Mouse (Mus musculus): Measurements from ENCODE around the gene Dagla. TPM values are rescaled to one million over a fixed set of nuclear protein-coding genes. Genes with fewer than 3 reads are reported as not detected.

Dagla gene
- polyA plus RNA-seq, 1 experiment = not detected

GRCm38 (mm10) chr19:10210885-10211284 is 93.8 kb downstream of the Dagla start:
- Histone ChIP-seq H3K4me3 (ENCODE audit: insufficient read depth, low read depth, low read length) (no peak overlapping the region), H3K4me1 (ENCODE audit: control insufficient read depth, insufficient read depth, low read length) (no peaks in the 10 kb centered on the region), H3K27ac (ENCODE audit: insufficient read depth, low read depth, low read length) (no peak overlapping the region)
- WGBS = 84% methylated on average over 4 of the region's 4 CpGs
- TF ChIP-seq POLR2A (IDR thresholded peaks at IDR 0.05; ENCODE audit: insufficient read depth, low read depth, low read length) (no peak), CTCF (IDR thresholded peaks at IDR 0.05; ENCODE audit: insufficient read depth, low read depth, low read length) (no peak)

DNA sequence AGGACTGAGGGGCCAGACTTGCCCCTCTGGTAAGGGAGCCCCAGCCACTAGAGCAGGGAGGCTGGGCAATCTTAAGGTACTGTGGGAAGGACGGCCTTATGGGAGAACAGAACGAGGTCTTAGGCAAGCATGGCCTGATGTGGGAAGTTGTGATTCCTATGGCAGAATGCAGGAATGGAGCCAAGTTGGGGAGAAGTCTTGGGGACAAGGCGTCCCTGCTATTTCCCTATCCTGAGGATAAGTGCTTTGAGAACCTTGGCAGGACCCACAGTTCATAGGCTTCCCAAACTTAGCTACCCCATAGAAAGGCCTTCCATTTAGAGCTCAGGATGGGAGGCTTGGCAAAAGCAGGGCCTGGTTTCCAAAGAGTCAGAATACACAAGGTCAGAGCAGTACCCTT is 95.8 kb downstream of the Dagla start:
- Histone ChIP-seq H3K27ac (ENCODE audit: insufficient read depth, low read depth, low read length) (no peak overlapping the region), H3K4me1 (ENCODE audit: control insufficient read depth, insufficient read depth, low read length) (no peaks in the 10 kb centered on the region), H3K4me3 (ENCODE audit: insufficient read depth, low read depth, low read length) (no peak overlapping the region)
- TF ChIP-seq POLR2A (IDR thresholded peaks at IDR 0.05; ENCODE audit: insufficient read depth, low read depth, low read length) (no peak), CTCF (IDR thresholded peaks at IDR 0.05; ENCODE audit: insufficient read depth, low read depth, low read length) (no peak)
- 91% methylated on average over 3 of the region's 3 CpGs for WGBS

- no peak for TF ChIP-seq CTCF (IDR thresholded peaks at IDR 0.05; ENCODE audit: insufficient read depth, low read depth, low read length)
- no peak overlapping the region for H3K4me3 ChIP-seq (ENCODE audit: insufficient read depth, low read depth, low read length)
- H3K4me1 ChIP-seq (ENCODE audit: control insufficient read depth, insufficient read depth, low read length) = no peaks in the 10 kb centered on the region
- 55% methylated on average over 6 of the region's 6 CpGs for WGBS
- H3K27ac ChIP-seq (ENCODE audit: insufficient read depth, low read depth, low read length) = no peak overlapping the region
Observed at GRCm38 (mm10) chr19:10205051-10205450, 99.6 kb downstream of the Dagla start.

DNA sequence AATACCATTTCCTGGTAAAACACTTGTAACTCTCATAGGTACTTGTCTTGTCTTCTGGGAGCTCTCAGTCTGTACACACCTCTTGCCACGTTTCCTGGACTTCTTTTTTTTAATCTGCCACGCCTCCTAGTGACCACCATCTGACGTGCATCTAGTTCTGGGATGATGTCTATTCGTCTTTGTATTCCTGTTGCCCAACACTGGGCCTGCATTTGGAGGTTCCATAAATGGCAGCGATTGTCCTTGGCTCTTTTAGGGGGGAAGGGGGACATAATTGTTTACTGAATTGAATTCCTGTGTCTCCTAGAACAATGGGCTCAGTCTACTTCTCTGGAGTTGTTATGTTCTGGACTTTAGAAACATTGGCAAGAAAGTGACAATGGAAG is 100.1 kb downstream of the Dagla start:
- H3K27ac ChIP-seq (ENCODE audit: insufficient read depth, low read depth, low read length) = no peak overlapping the region
- WGBS = under 1% methylated on average over 5 of the region's 5 CpGs
- TF ChIP-seq POLR2A (IDR thresholded peaks at IDR 0.05; ENCODE audit: insufficient read depth, low read depth, low read length) = no peak
- no peak for TF ChIP-seq CTCF (IDR thresholded peaks at IDR 0.05; ENCODE audit: insufficient read depth, low read depth, low read length)
- H3K4me3 ChIP-seq (ENCODE audit: insufficient read depth, low read depth, low read length) = peak overlapping the region; percentile 8; the same call in 1 of the 2 replicates
- no peaks in the 10 kb centered on the region for H3K4me1 ChIP-seq (ENCODE audit: control insufficient read depth, insufficient read depth, low read length)

GRCm38 (mm10) chr19:10203848-10204615 is 100.6 kb downstream of the Dagla start, which contains the start of the genes Tmem258 and Fen1:
Gene Tmem258, plus strand, starts transcription at chr19:10204014.
Gene Fen1, minus strand, starts transcription at chr19:10204169.
- H3K4me1 ChIP-seq (ENCODE audit: control insufficient read depth, insufficient read depth, low read length) = no peaks in the 10 kb centered on the region
- WGBS = under 1% methylated on average over 40 of the region's 40 CpGs
- peak within 1 kb of the TSS; percentile 94 for H3K27ac ChIP-seq (ENCODE audit: insufficient read depth, low read depth, low read length)
- peak; percentile 59; the same call in 1 of the 2 replicates for TF ChIP-seq POLR2A (IDR thresholded peaks at IDR 0.05; ENCODE audit: insufficient read depth, low read depth, low read length)
- no peak for TF ChIP-seq CTCF (IDR thresholded peaks at IDR 0.05; ENCODE audit: insufficient read depth, low read depth, low read length)
- peak within 1 kb of the TSS; percentile 76 for H3K4me3 ChIP-seq (ENCODE audit: insufficient read depth, low read depth, low read length)

DNA sequence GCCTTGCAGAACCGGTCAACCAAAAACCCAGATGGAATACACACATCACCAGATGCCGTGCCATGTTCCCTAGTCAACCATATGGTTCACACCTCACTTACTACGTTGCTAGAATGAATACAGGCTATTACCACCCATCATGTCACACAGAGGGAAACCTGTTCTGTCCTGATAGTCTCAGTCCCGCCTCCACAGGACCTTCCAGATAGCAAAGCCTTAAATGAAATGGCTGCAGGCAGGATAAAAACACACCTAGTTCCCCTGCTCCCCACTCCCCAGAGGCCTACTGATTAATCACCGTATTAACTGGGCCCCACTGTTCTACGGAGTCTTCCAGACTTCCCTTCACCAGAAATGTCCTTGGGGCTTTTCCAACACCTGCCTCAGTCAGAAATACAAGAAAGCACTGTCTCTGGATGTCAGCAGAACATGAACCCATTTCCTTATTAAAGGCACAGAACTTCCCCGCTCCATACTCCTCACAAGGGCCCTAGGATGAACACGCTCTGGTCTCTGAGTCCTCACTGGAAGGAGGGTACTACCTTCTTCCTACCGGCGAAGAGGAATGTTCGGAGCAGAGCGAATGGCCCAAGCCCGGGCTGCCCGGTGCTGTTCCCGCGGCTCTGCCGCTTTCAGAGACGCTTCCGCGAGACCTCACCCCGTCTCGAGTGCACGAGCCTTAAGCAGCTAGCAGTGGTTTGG is 101.4 kb downstream of the Dagla start:
- TF ChIP-seq CTCF (IDR thresholded peaks at IDR 0.05; ENCODE audit: insufficient read depth, low read depth, low read length) = no peak
- no peak for TF ChIP-seq POLR2A (IDR thresholded peaks at IDR 0.05; ENCODE audit: insufficient read depth, low read depth, low read length)
- no peaks in the 10 kb centered on the region for H3K4me1 ChIP-seq (ENCODE audit: control insufficient read depth, insufficient read depth, low read length)
- no peak overlapping the region for H3K27ac ChIP-seq (ENCODE audit: insufficient read depth, low read depth, low read length)
- 1% methylated on average over 23 of the region's 23 CpGs for WGBS
- peak overlapping the region; percentile 76 for H3K4me3 ChIP-seq (ENCODE audit: insufficient read depth, low read depth, low read length)

- H3K4me1 ChIP-seq (ENCODE audit: control insufficient read depth, insufficient read depth, low read length) = no peaks in the 10 kb centered on the region
- WGBS = 26% methylated on average over 3 of the region's 3 CpGs
- no peak overlapping the region for H3K27ac ChIP-seq (ENCODE audit: insufficient read depth, low read depth, low read length)
- TF ChIP-seq POLR2A (IDR thresholded peaks at IDR 0.05; ENCODE audit: insufficient read depth, low read depth, low read length) (no peak), CTCF (IDR thresholded peaks at IDR 0.05; ENCODE audit: insufficient read depth, low read depth, low read length) (peak; percentile 50; the same call in 1 of the 2 replicates)
- H3K4me3 ChIP-seq (ENCODE audit: insufficient read depth, low read depth, low read length) = no peak overlapping the region
Observed at GRCm38 (mm10) chr19:10198723-10199122, 106.0 kb downstream of the Dagla start.

DNA sequence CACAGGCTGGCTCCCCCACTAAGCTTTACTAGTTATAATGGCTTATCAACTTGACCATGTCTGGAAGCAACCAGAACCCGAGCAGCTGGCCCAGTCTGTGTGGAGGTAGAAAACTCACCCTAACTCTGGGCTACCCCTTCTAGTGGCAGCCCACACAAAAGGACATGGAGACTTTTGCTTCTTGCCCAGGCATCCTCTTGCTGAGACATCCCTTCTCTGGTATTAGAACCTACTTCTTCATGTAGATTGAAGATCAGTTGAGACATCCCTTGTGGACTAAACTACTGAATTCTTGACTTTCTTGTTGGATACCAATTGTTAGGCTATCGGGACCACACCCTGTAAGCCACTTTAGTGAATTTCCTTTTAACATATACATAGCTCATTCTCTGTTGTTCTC is 106.4 kb downstream of the Dagla start:
- 49% methylated on average over 2 of the region's 2 CpGs for WGBS

GRCm38 (mm10) chr19:10197130-10197529 is 107.5 kb downstream of the Dagla start:
- Histone ChIP-seq H3K4me1 (ENCODE audit: control insufficient read depth, insufficient read depth, low read length) (no peaks in the 10 kb centered on the region), H3K4me3 (ENCODE audit: insufficient read depth, low read depth, low read length) (no peak overlapping the region), H3K27ac (ENCODE audit: insufficient read depth, low read depth, low read length) (no peak overlapping the region)
- WGBS = 82% methylated on average over 4 of the region's 4 CpGs
- no peak for TF ChIP-seq POLR2A (IDR thresholded peaks at IDR 0.05; ENCODE audit: insufficient read depth, low read depth, low read length)
- no peak for TF ChIP-seq CTCF (IDR thresholded peaks at IDR 0.05; ENCODE audit: insufficient read depth, low read depth, low read length)

More for the DNA sequence above, 106.4 kb downstream of the Dagla start:
- no peak overlapping the region for H3K27ac ChIP-seq (ENCODE audit: insufficient read depth, low read depth, low read length)
- H3K4me3 ChIP-seq (ENCODE audit: insufficient read depth, low read depth, low read length) = no peak overlapping the region
- no peak for TF ChIP-seq CTCF (IDR thresholded peaks at IDR 0.05; ENCODE audit: insufficient read depth, low read depth, low read length)
- no peak for TF ChIP-seq POLR2A (IDR thresholded peaks at IDR 0.05; ENCODE audit: insufficient read depth, low read depth, low read length)
- H3K4me1 ChIP-seq (ENCODE audit: control insufficient read depth, insufficient read depth, low read length) = no peaks in the 10 kb centered on the region

Other genes with a start within 250 kb of the Dagla start
- gene Fads2, start 203.1 kb downstream of the Dagla start, polyA plus RNA-seq (2012; ENCODE audit: insufficient read depth, insufficient read length, low replicate concordance, missing spikeins) = 106 TPM in 1 of 2 replicates, not detected in the other
- not detected in 2 replicates for gene Fads1, start 122.0 kb downstream of the Dagla start, polyA plus RNA-seq (2012; ENCODE audit: insufficient read depth, insufficient read length, low replicate concordance, missing spikeins)
- gene Tmem258, start 100.9 kb downstream of the Dagla start, polyA plus RNA-seq (2012; ENCODE audit: insufficient read depth, insufficient read length, low replicate concordance, missing spikeins) = not detected in 2 replicates
- not detected in 2 replicates for gene Fen1, start 100.7 kb downstream of the Dagla start, polyA plus RNA-seq (2012; ENCODE audit: insufficient read depth, insufficient read length, low replicate concordance, missing spikeins)
- not detected in 2 replicates for gene Myrf, start 64.1 kb downstream of the Dagla start, polyA plus RNA-seq (2012; ENCODE audit: insufficient read depth, insufficient read length, low replicate concordance, missing spikeins)
- gene Syt7, start 84.2 kb upstream of the Dagla start, polyA plus RNA-seq (2012; ENCODE audit: insufficient read depth, insufficient read length, low replicate concordance, missing spikeins) = 69.0 TPM in 1 of 2 replicates, not detected in the other
- gene Lrrc10b, start 152.6 kb upstream of the Dagla start, polyA plus RNA-seq (2012; ENCODE audit: insufficient read depth, insufficient read length, low replicate concordance, missing spikeins) = not detected in 2 replicates
- not detected in 2 replicates for gene Ppp1r32, start 178.1 kb upstream of the Dagla start, polyA plus RNA-seq (2012; ENCODE audit: insufficient read depth, insufficient read length, low replicate concordance, missing spikeins)
- 90.5 and 274 TPM in 2 replicates for gene Cpsf7, start 220.4 kb upstream of the Dagla start, polyA plus RNA-seq (2012; ENCODE audit: insufficient read depth, insufficient read length, low replicate concordance, missing spikeins)
- not detected in 2 replicates for gene Sdhaf2, start 221.3 kb upstream of the Dagla start, polyA plus RNA-seq (2012; ENCODE audit: insufficient read depth, insufficient read length, low replicate concordance, missing spikeins)

All from olfactory bulb, adult 2 months (tissue).